Mouse (Mus musculus) heart, postnatal 0 days (tissue): ENCODE data around the gene Znrf4. TPM values are rescaled to one million over a fixed set of nuclear protein-coding genes. Genes with fewer than 3 reads are reported as not detected.

Experiments used
- ATAC-seq: fragments of 200-750 bp; cut with Nextera tagmentation; 2 replicates; pipeline ENCODE4 v1.8.0; 2017; ENCODE audit warnings: low read depth, moderate number of reproducible peaks, moderate library complexity; ENCODE audit not compliant: insufficient read depth
- DNase-seq: peaks from one replicate; pipeline ENCODE4 v3.0.0-alpha.2; 2016; ENCODE audit warnings: low spot score
- H3K27ac ChIP-seq: fragments of 300-500 bp; sonication (generic); 2 replicates; pipeline ENCODE4 v1.5.1; 2014; ENCODE audit warnings: low read depth, mild to moderate bottlenecking
- H3K27me3 ChIP-seq: fragments of 300-500 bp; sonication (generic); 2 replicates; pipeline ENCODE4 v1.6.1; 2014; ENCODE audit warnings: low read length, mixed read lengths; ENCODE audit not compliant: control insufficient read depth, insufficient read depth
- H3K36me3 ChIP-seq: fragments of 300-500 bp; sonication (generic); replicated peaks from 2 replicates; pipeline ENCODE4 v1.6.1; 2014; ENCODE audit warnings: low read length, mixed read lengths; ENCODE audit not compliant: control insufficient read depth, insufficient read depth
- H3K4me1 ChIP-seq: fragments of 300-500 bp; sonication (generic); 2 replicates; pipeline ENCODE4 v1.6.1; 2014; ENCODE audit warnings: antibody characterized with exemption; ENCODE audit not compliant: control insufficient read depth, insufficient read depth
- H3K4me2 ChIP-seq: fragments of 300-500 bp; sonication (generic); 2 replicates; pipeline ENCODE4 v1.6.1; 2014; ENCODE audit warnings: low read depth, mild to moderate bottlenecking, low read length, moderate library complexity
- H3K4me3 ChIP-seq: fragments of 300-500 bp; sonication (generic); 2 replicates; pipeline ENCODE4 v1.5.1; 2014; ENCODE audit warnings: low read depth, low read length
- H3K9ac ChIP-seq: fragments of 300-500 bp; sonication (generic); replicated peaks from 2 replicates; pipeline ENCODE4 v1.6.1; 2014; ENCODE audit warnings: low read depth, low read length, mixed read lengths
- H3K9me3 ChIP-seq: fragments of 300-500 bp; sonication (generic); replicated peaks from 2 replicates; pipeline ENCODE4 v1.6.1; 2016; ENCODE audit warnings: low read length; ENCODE audit not compliant: control insufficient read depth
- CTCF ChIP-seq: IDR thresholded peaks from 2 replicates; pipeline ENCODE4 v1.5.1; 2016; ENCODE audit warnings: antibody characterized with exemption, control low read depth, low read depth
- EP300 ChIP-seq: IDR thresholded peaks from 2 replicates; pipeline ENCODE4 v1.6.1; 2016; ENCODE audit warnings: antibody characterized with exemption, low read depth
- whole genome bisulfite sequencing: fragments of 180-500 bp; shearing (Covaris S2); extraction: QIAGEN DNeasy Blood & Tissue Kit; methylation state at CpG from one replicate; pipeline ENCODE4 v1.1.7; 2014; 5-methylcytosine and 5-hydroxymethylcytosine counted together
- polyA plus RNA-seq: library from polyadenylated mRNA; unstranded; fragments of >200 nt; fragmentation: Nextera tagmentation; extraction: Ambion mirVana; gene quantifications from 2 replicates; pipeline ENCODE4 v1.2.1, GENCODE M21; 2015
- total RNA-seq: library from RNA; depleted of rRNA; stranded (reverse); fragments of >200 nt; gene quantifications from 2 replicates; pipeline ENCODE4 v1.2.3, GENCODE M21; 2014; ENCODE audit warnings: low replicate concordance

The Znrf4 gene
- total and polyA plus RNA-seq, 2 experiments from 2014 or later, result not detected

DNA sequence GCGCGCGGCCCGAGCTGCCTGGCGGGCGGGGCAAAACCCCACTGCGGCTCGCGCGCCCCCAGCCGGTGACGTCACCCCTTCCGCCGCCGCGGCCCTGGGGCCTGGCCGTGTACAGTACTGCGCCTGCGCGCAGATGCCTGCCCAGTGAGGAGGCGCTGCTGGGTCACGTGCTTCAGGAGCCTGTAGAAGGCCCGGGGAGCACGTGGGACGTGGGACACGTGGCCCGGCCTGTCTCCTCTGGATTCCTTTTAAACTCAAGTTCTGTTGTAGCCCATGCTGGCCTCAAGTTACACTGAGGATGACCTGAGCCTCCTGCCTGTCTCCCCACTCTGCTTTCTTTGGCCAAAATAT, 35.9 kb downstream of the Znrf4 start, which contains the start of gene Ptprs:
Gene Ptprs (minus strand): TSS at position 82 of the 351 bp plus-strand sequence.
- Histone ChIP-seq H3K4me2 (peak within 1 kb of the TSS; percentile 97), H3K4me1 (peaks cover 31% of the 10 kb centered on the region), H3K36me3 (no peaks in the 10 kb centered on the region), H3K9me3 (no peaks in the 10 kb centered on the region), H3K27me3 (peaks cover 43% of the 10 kb centered on the region), H3K27ac (peak within 1 kb of the TSS; percentile 18), H3K4me3 (peak within 1 kb of the TSS; percentile 64), H3K9ac (peak within 1 kb of the TSS; percentile 61)
- 1% methylated on average over 25 of the region's 27 CpGs for WGBS
- peak; percentile 90 for ATAC-seq
- no peak for TF ChIP-seq CTCF
- TF ChIP-seq EP300, result no peak
- DNase-seq, result peak; percentile 92

DNA sequence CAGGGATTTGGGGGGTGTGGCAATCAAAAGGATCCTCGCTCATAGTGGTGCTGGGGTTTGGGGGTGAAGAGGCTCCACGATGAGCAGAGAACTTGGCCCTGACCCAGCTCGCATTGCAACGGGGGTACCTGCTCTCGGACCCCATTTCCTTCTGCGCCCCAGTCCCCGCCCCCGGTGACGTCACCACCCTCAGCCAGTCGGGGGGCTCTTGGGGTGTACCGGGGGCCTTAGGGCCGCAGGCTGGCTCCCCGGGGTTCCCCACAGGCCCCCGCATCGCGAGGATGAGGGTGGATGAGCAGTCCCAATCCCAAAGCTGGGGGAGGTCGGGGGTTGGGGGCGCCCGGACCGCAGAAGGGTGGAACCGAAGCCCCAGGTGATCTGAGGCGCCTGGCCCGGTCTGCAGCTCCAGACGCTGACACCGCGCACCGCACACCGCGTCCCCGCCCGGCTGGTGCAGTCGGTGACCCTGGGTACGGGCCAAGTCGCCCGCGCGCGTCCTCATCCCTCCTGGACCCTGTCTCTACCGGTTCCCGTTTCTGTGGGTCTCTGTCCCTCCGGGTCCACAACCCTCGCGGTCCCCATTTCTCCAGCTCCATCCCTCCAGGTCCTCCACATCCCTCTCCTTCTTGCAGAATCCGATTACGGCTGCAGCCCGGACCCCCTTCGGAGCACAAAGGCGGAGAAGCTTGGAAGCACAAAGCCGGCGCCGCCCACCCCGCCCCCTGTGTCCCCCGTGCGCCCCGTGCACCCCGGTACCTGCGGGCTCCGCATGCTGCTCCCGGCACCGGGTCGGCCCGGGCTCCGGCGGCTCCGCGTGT, 36.4 kb downstream of the Znrf4 start:
- H3K4me2 ChIP-seq, result peak overlapping the region; percentile 97
- peaks cover 43% of the 10 kb centered on the region for H3K27me3 ChIP-seq
- peak overlapping the region; percentile 64 for H3K4me3 ChIP-seq
- peak overlapping the region; percentile 61 for H3K9ac ChIP-seq
- peak overlapping the region; percentile 18 for H3K27ac ChIP-seq
- ATAC-seq, result peak; percentile 22
- TF ChIP-seq CTCF (no peak), EP300 (no peak)
- under 1% methylated on average over 59 of the region's 66 CpGs for WGBS
- H3K36me3 ChIP-seq, result no peaks in the 10 kb centered on the region
- H3K9me3 ChIP-seq, result no peaks in the 10 kb centered on the region
- peaks cover 31% of the 10 kb centered on the region for H3K4me1 ChIP-seq
- DNase-seq, result no peak

DNA sequence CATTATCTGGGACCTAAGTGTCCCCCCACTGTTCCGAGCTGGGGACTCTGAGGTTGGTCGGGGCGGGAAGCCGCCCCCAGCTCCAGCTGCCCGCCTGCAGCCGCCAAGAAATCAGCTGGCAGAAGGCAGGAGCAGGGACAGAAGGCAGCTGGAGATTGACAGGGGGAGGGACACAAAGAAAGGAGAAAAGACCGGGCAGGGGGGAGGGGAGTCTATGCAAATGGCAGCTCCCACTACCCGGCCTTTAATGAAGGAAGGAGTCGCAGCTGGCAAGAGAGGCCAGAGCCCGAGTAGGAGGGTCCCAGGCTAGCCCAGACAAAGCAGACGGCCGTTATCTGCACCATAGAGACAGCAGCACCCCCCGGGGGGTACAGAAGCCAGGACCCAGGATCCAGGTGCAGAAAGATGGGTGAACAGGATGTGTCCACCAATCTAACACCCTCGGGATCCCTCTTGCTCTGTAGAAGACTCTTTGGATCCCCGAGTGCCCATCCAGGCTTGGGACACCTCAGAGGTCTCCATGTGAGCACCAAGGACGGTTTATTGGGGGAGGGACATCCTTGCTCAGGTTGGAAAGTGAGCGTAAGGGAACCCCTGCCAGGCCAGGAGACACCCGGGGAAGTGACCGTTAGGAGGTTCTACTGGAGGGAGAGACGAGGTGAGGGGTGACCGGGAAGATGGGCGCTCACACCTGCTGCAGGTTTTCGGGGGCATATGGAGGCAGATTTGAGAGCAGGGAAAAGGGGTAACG, 37.2 kb downstream of the Znrf4 start:
- Histone ChIP-seq H3K4me3 (peak overlapping the region; percentile 64), H3K27me3 (peaks cover 43% of the 10 kb centered on the region), H3K4me2 (peak overlapping the region; percentile 97), H3K4me1 (peaks cover 37% of the 10 kb centered on the region), H3K9me3 (no peaks in the 10 kb centered on the region), H3K9ac (peak overlapping the region; percentile 61), H3K27ac (no peak overlapping the region), H3K36me3 (no peaks in the 10 kb centered on the region)
- TF ChIP-seq CTCF, result no peak
- no peak for TF ChIP-seq EP300
- 2% methylated on average over 24 of the region's 24 CpGs for WGBS
- no peak for DNase-seq
- no peak for ATAC-seq

DNA sequence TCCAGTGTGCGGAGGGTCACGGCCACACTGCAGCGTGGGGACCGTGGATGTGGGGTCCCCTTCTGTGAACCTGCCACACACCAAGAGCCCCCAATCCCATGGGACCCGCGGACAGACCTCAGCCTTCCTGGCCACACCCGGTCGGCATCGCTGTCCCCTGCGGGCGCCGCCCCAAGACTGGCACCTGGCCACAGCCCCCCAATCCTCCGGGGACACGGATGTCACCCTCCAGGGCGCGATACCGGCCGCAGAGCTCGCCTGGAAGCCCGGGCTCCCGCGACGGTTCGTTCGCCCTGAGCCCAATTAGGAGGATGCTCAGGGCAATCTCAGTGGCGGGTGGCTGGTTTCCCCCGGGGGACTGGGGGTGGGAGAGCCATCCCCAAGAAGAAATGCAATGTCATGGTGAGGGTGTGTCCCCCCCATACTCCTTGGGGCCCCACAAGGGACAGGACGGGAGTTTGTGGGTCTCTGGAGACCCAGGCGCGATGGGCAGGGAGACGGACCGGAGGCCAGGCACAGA, 37.9 kb downstream of the Znrf4 start:
- no peak for DNase-seq
- H3K4me3 ChIP-seq, result peak overlapping the region; percentile 64
- ATAC-seq, result no peak
- no peaks in the 10 kb centered on the region for H3K9me3 ChIP-seq
- peaks cover 43% of the 10 kb centered on the region for H3K27me3 ChIP-seq
- TF ChIP-seq EP300 (no peak), CTCF (no peak)
- no peaks in the 10 kb centered on the region for H3K36me3 ChIP-seq
- H3K27ac ChIP-seq, result no peak overlapping the region
- H3K9ac ChIP-seq, result peak overlapping the region; percentile 38; the same call in 1 of the 2 replicates
- H3K4me1 ChIP-seq, result peaks cover 43% of the 10 kb centered on the region
- peak overlapping the region; percentile 97 for H3K4me2 ChIP-seq
- 3% methylated on average over 32 of the region's 32 CpGs for WGBS

DNA sequence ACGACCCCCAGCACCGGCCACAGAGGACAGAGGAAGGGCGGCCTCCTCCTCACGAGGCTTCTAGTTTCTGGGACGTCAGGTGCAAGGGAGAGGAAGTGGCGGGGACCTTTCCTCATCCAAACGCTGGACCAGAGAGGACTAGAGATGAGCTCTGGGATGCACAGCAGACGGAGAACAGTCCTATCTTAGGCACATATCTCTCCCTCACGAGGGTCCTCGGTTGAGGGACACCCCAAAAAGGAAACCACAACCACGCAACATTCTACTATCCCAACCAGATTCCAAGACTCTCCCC, 38.7 kb downstream of the Znrf4 start:
- H3K4me2 ChIP-seq, result peak overlapping the region; percentile 97
- ATAC-seq (no peak), DNase-seq (no peak)
- H3K36me3 ChIP-seq, result no peaks in the 10 kb centered on the region
- H3K27ac ChIP-seq, result no peak overlapping the region
- 0 out of 2 replicates have a peak overlapping the region, but pooled peaks have one; percentile 38 for H3K9ac ChIP-seq
- peak overlapping the region; percentile 64 for H3K4me3 ChIP-seq
- peaks cover 43% of the 10 kb centered on the region for H3K27me3 ChIP-seq
- no peak for TF ChIP-seq EP300
- TF ChIP-seq CTCF, result no peak
- WGBS, result 6% methylated on average over 11 of the region's 11 CpGs
- H3K9me3 ChIP-seq, result no peaks in the 10 kb centered on the region
- peaks cover 44% of the 10 kb centered on the region for H3K4me1 ChIP-seq
